Mouse (Mus musculus) embryonic facial prominence, embryonic 11.5 days (tissue): ENCODE measurements at regions not wholly inside any gene's neighbourhood (a gene's known extent, or its start where the extent isn't known, plus 50 kb on each side); places are given as distances from the start of the nearest gene placed in this dataset.

Experiments
- ATAC-seq: fragments of 200-750 bp; cut with Nextera tagmentation; replicated peaks from 2 replicates; pipeline ENCODE4 v1.8.0; 2017; ENCODE audit warnings: low read depth; ENCODE audit not compliant: insufficient number of reproducible peaks, low FRiP score, low TSS enrichment
- DNase-seq: peaks from one replicate; pipeline ENCODE4 v3.0.0-alpha.2; 2015; ENCODE audit warnings: low spot score
- H3K27ac ChIP-seq: fragments of 300-500 bp; sonication (generic); replicated peaks from 2 replicates; pipeline ENCODE4 v1.5.1; 2014; ENCODE audit warnings: mild to moderate bottlenecking, low read depth, low read length, control low read depth
- H3K27me3 ChIP-seq: fragments of 300-500 bp; sonication (generic); 2 replicates; pipeline ENCODE4 v1.6.1; 2014; ENCODE audit warnings: mild to moderate bottlenecking, low read length, moderate library complexity, mixed read lengths; ENCODE audit not compliant: control insufficient read depth, insufficient read depth
- H3K36me3 ChIP-seq: fragments of 300-500 bp; sonication (generic); replicated peaks from 2 replicates; pipeline ENCODE4 v1.6.1; 2014; ENCODE audit warnings: low read depth, mild to moderate bottlenecking, low read length, moderate library complexity, mixed read lengths; ENCODE audit not compliant: control insufficient read depth, insufficient read depth
- H3K4me1 ChIP-seq: fragments of 300-500 bp; sonication (generic); 2 replicates; pipeline ENCODE4 v1.6.1; 2014; ENCODE audit warnings: low read length, mixed read lengths; ENCODE audit not compliant: control insufficient read depth, insufficient read depth
- H3K4me2 ChIP-seq: fragments of 300-500 bp; sonication (generic); 2 replicates; pipeline ENCODE4 v1.6.1; 2014; ENCODE audit warnings: low read depth, mild to moderate bottlenecking, control low read depth, low read length, moderate library complexity
- H3K4me3 ChIP-seq: fragments of 300-500 bp; sonication (generic); 2 replicates; pipeline ENCODE4 v1.5.1; 2014; ENCODE audit warnings: low read depth, low read length, control low read depth
- H3K9ac ChIP-seq: fragments of 300-500 bp; sonication (generic); replicated peaks from 2 replicates; pipeline ENCODE4 v1.6.1; 2014; ENCODE audit warnings: mild to moderate bottlenecking, control low read depth, low read length
- H3K9me3 ChIP-seq: fragments of 300-500 bp; sonication (generic); replicated peaks from 2 replicates; pipeline ENCODE4 v1.6.1; 2016; ENCODE audit warnings: mild to moderate bottlenecking, low read length, inconsistent platforms, mixed read lengths; ENCODE audit not compliant: control insufficient read depth
- WGBS: fragments of 180-500 bp; shearing (Covaris S2); extraction: QIAGEN DNeasy Blood & Tissue Kit; methylation state at CpG from one replicate; pipeline ENCODE4 v1.1.7; 2014; 5-methylcytosine and 5-hydroxymethylcytosine counted together

DNA sequence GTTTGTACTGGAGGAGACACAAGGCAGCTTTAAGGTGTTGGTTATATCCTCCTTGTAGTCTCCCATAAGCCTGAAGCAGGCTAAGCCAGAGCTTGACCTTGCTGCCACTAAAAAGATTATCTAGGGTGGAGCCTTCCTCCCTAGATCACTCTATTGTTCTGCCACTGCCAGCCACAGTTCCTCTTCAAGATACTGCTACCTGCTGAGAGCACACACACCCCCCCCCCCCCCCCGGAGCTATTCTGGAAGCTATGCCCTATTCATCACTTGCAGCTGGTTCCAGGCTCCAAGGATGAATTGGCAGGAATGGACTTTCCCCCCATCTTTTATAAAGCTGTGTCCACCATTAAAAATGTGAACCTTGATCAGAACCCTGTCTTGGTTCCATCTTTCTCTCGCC, 249.9 kb upstream of the Cenpq start:
- ATAC-seq = no peak
- H3K4me2 ChIP-seq = no peak overlapping the region
- no peak for DNase-seq
- H3K9ac ChIP-seq = no peak overlapping the region
- no peaks in the 10 kb centered on the region for H3K36me3 ChIP-seq
- H3K4me3 ChIP-seq = no peak overlapping the region
- no peaks in the 10 kb centered on the region for H3K4me1 ChIP-seq
- H3K27ac ChIP-seq = no peak overlapping the region
- H3K27me3 ChIP-seq = no peaks in the 10 kb centered on the region
- WGBS = 75% methylated on average over 2 of the region's 2 CpGs
- no peaks in the 10 kb centered on the region for H3K9me3 ChIP-seq

GRCm38 (mm10) chr17:41153736-41154453, 219.0 kb upstream of the Cenpq start:
- Histone ChIP-seq H3K9ac (no peak overlapping the region), H3K4me3 (no peak overlapping the region), H3K27me3 (no peaks in the 10 kb centered on the region), H3K4me1 (no peaks in the 10 kb centered on the region), H3K4me2 (no peak overlapping the region), H3K9me3 (no peaks in the 10 kb centered on the region), H3K36me3 (no peaks in the 10 kb centered on the region), H3K27ac (no peak overlapping the region)
- no peak for ATAC-seq
- DNase-seq = no peak
- 82% methylated on average over 3 of the region's 3 CpGs for WGBS

- Histone ChIP-seq H3K9ac (no peak overlapping the region), H3K4me3 (no peak overlapping the region), H3K27ac (no peak overlapping the region), H3K9me3 (no peaks in the 10 kb centered on the region), H3K4me2 (no peak overlapping the region), H3K36me3 (no peaks in the 10 kb centered on the region), H3K4me1 (no peaks in the 10 kb centered on the region), H3K27me3 (no peaks in the 10 kb centered on the region)
- DNase-seq (no peak), ATAC-seq (no peak)
- 52% methylated on average over 2 of the region's 2 CpGs for WGBS
These were observed 217.6 kb upstream of the Cenpq start for GRCm38 (mm10) chr17:41152427-41152826.

DNA sequence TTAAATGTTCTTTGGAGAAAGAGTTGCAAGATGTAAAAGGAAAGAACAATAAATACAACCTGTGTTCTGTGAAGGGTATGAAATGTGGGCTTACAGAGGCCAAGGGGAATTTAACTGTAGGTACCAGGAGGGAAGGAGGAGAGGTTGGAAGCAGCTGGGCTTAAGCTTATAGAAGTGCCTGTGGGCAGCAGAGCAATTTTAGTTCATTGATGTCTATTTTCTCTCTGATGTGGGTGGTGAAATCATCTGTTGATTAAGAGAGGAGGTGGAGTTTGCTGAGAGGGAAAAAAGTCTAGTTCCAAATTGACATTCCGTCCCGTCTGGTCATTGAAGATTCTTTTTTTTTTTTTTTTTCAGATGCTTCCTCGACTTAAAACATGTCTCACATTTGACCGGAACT, 209.7 kb upstream of the Cenpq start:
- Histone ChIP-seq H3K9me3 (no peaks in the 10 kb centered on the region), H3K27ac (no peak overlapping the region), H3K4me3 (no peak overlapping the region), H3K36me3 (no peaks in the 10 kb centered on the region), H3K9ac (no peak overlapping the region), H3K4me2 (no peak overlapping the region), H3K27me3 (no peaks in the 10 kb centered on the region), H3K4me1 (no peaks in the 10 kb centered on the region)
- WGBS = 79% methylated on average over 4 of the region's 4 CpGs
- ATAC-seq (no peak), DNase-seq (no peak)

- no peaks in the 10 kb centered on the region for H3K4me1 ChIP-seq
- no peaks in the 10 kb centered on the region for H3K9me3 ChIP-seq
- no peak overlapping the region for H3K4me3 ChIP-seq
- no peak for DNase-seq
- H3K27me3 ChIP-seq = no peaks in the 10 kb centered on the region
- no peak; the same call in 1 of the 2 replicates for ATAC-seq
- no peak overlapping the region for H3K27ac ChIP-seq
- 27% methylated on average over 4 of the region's 4 CpGs for WGBS
- no peak overlapping the region for H3K9ac ChIP-seq
- no peaks in the 10 kb centered on the region for H3K36me3 ChIP-seq
- no peak overlapping the region for H3K4me2 ChIP-seq
These were observed 190.7 kb upstream of the Cenpq start for GRCm38 (mm10) chr17:41125582-41125981.

DNA sequence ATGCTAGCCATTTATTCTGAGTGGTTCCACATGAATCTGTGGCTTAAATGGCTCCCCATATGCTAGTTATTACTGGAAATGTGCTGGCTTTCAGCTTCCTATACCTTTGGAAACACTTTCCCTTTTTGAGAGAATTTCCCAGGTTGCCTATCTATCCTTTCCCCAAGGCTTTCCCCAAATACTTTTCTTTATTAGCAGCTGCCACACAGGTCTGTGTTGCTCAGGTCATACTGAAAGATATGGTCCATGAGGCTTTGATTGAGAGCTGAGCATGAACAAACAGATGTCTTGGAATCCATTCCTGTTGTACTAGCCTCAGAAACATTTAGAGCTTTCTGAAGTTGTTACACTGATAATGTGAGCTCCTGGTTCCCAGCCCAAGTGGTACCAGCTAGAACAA, 188.1 kb upstream of the Cenpq start:
- Histone ChIP-seq H3K27ac (no peak overlapping the region), H3K27me3 (no peaks in the 10 kb centered on the region), H3K9me3 (no peaks in the 10 kb centered on the region), H3K4me3 (no peak overlapping the region), H3K9ac (no peak overlapping the region), H3K4me1 (no peaks in the 10 kb centered on the region), H3K4me2 (no peak overlapping the region), H3K36me3 (no peaks in the 10 kb centered on the region)
- ATAC-seq (no peak; the same call in 1 of the 2 replicates), DNase-seq (peak; percentile 75)

- Histone ChIP-seq H3K9me3 (no peaks in the 10 kb centered on the region), H3K27me3 (no peaks in the 10 kb centered on the region), H3K4me1 (no peaks in the 10 kb centered on the region), H3K4me2 (no peak overlapping the region), H3K27ac (no peak overlapping the region), H3K9ac (no peak overlapping the region), H3K4me3 (no peak overlapping the region), H3K36me3 (no peaks in the 10 kb centered on the region)
- DNase-seq = no peak
- ATAC-seq = no peak
- WGBS = 56% methylated on average over 4 of the region's 4 CpGs
These were observed 169.1 kb upstream of the Cenpq start for GRCm38 (mm10) chr17:41103980-41104379.

DNA sequence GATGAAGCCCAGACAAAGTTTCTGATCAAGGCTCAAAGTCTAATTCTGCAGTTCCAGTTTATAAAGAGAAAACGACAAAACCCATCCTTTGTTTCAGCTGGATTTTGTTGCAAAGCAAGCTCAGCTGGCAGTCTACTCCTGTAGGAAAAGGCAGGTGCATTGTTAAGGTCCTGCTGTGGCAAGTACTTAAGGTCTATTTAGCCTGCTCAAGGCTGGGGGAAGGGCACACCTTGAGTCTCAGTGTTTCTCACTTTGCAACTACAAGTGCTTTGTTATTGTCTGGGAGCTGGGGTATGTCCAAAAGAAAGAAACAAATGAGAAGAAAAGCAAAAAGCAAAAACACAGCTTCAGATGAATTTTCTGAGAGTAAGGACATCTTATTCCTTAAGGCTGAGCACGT, 136.0 kb upstream of the Cenpq start:
- H3K27ac ChIP-seq = no peak overlapping the region
- H3K27me3 ChIP-seq = no peaks in the 10 kb centered on the region
- no peak for DNase-seq
- no peak overlapping the region for H3K4me2 ChIP-seq
- H3K4me1 ChIP-seq = no peaks in the 10 kb centered on the region
- no peak overlapping the region for H3K4me3 ChIP-seq
- no peaks in the 10 kb centered on the region for H3K36me3 ChIP-seq
- H3K9me3 ChIP-seq = no peaks in the 10 kb centered on the region
- no peak for ATAC-seq
- H3K9ac ChIP-seq = no peak overlapping the region
- WGBS = 25% methylated on average over 2 of the region's 2 CpGs
